Mouse (Mus musculus): ENCODE measurements at regions not wholly inside any gene's neighbourhood (a gene's known extent, or its start where the extent isn't known, plus 50 kb on each side); places are given as distances from the start of the nearest gene placed in this dataset.

GRCm38 (mm10) chr14:58759759-58760158 is 382.9 kb downstream of the 1700129C05Rik start:
- no peaks in the 10 kb centered on the region for H3K27me3 ChIP-seq
- no peaks in the 10 kb centered on the region for H3K9me3 ChIP-seq
- no peaks in the 10 kb centered on the region for H3K4me1 ChIP-seq (replicated peaks)
- H3K4me2 ChIP-seq, result no peak overlapping the region
- no peak overlapping the region for H3K9ac ChIP-seq (replicated peaks)
- H3K4me3 ChIP-seq (replicated peaks), result no peak overlapping the region
- 72% methylated on average over 4 of the region's 4 CpGs for WGBS
- no peak for ATAC-seq (ENCODE audit: insufficient number of reproducible peaks, insufficient read depth, low FRiP score, low TSS enrichment, low read depth)
- H3K27ac ChIP-seq, result no peak overlapping the region
- H3K36me3 ChIP-seq, result no peaks in the 10 kb centered on the region

GRCm38 (mm10) chr14:58753781-58754180 is 388.9 kb downstream of the 1700129C05Rik start:
- Histone ChIP-seq H3K27ac (no peak overlapping the region), H3K27me3 (no peaks in the 10 kb centered on the region), H3K9me3 (no peaks in the 10 kb centered on the region), H3K36me3 (no peaks in the 10 kb centered on the region), H3K4me2 (no peak overlapping the region), H3K9ac (replicated peaks) (no peak overlapping the region), H3K4me1 (replicated peaks) (no peaks in the 10 kb centered on the region), H3K4me3 (replicated peaks) (no peak overlapping the region)
- ATAC-seq (ENCODE audit: insufficient number of reproducible peaks, insufficient read depth, low FRiP score, low TSS enrichment, low read depth), result no peak
- 89% methylated on average over 7 of the region's 7 CpGs for WGBS

- WGBS, result 84% methylated on average over 1 of the region's 1 CpGs
- no peak overlapping the region for H3K9ac ChIP-seq (replicated peaks)
- H3K9me3 ChIP-seq, result no peaks in the 10 kb centered on the region
- H3K27me3 ChIP-seq, result no peaks in the 10 kb centered on the region
- no peaks in the 10 kb centered on the region for H3K4me1 ChIP-seq (replicated peaks)
- H3K27ac ChIP-seq, result no peak overlapping the region
- H3K4me3 ChIP-seq (replicated peaks), result no peak overlapping the region
- H3K36me3 ChIP-seq, result no peaks in the 10 kb centered on the region
- ATAC-seq (ENCODE audit: insufficient number of reproducible peaks, insufficient read depth, low FRiP score, low TSS enrichment, low read depth), result no peak
- H3K4me2 ChIP-seq, result no peak overlapping the region
Measured at GRCm38 (mm10) chr14:58753136-58753535, 389.6 kb downstream of the 1700129C05Rik start.

GRCm38 (mm10) chr14:58726418-58726817 is 416.3 kb downstream of the 1700129C05Rik start:
- Histone ChIP-seq H3K4me2 (no peak overlapping the region), H3K9ac (replicated peaks) (no peak overlapping the region), H3K4me1 (replicated peaks) (no peaks in the 10 kb centered on the region), H3K36me3 (no peaks in the 10 kb centered on the region), H3K4me3 (replicated peaks) (no peak overlapping the region), H3K27ac (no peak overlapping the region), H3K9me3 (no peaks in the 10 kb centered on the region), H3K27me3 (no peaks in the 10 kb centered on the region)
- ATAC-seq (ENCODE audit: insufficient number of reproducible peaks, insufficient read depth, low FRiP score, low TSS enrichment, low read depth), result no peak
- WGBS, result 70% methylated on average over 1 of the region's 1 CpGs

- H3K36me3 ChIP-seq, result no peaks in the 10 kb centered on the region
- no peak overlapping the region for H3K4me3 ChIP-seq (replicated peaks)
- ATAC-seq (ENCODE audit: insufficient number of reproducible peaks, insufficient read depth, low FRiP score, low TSS enrichment, low read depth), result no peak
- no peaks in the 10 kb centered on the region for H3K9me3 ChIP-seq
- no peak overlapping the region for H3K9ac ChIP-seq (replicated peaks)
- no peaks in the 10 kb centered on the region for H3K27me3 ChIP-seq
- no peaks in the 10 kb centered on the region for H3K4me1 ChIP-seq (replicated peaks)
- H3K4me2 ChIP-seq, result no peak overlapping the region
- no peak overlapping the region for H3K27ac ChIP-seq
Measured at GRCm38 (mm10) chr14:58714856-58715255, 427.8 kb downstream of the 1700129C05Rik start.

- 80% methylated on average over 7 of the region's 7 CpGs for WGBS
- Histone ChIP-seq H3K9me3 (no peaks in the 10 kb centered on the region), H3K9ac (replicated peaks) (no peak overlapping the region), H3K27ac (no peak overlapping the region), H3K36me3 (no peaks in the 10 kb centered on the region), H3K4me1 (replicated peaks) (no peaks in the 10 kb centered on the region), H3K4me2 (no peak overlapping the region), H3K27me3 (no peaks in the 10 kb centered on the region), H3K4me3 (replicated peaks) (no peak overlapping the region)
- ATAC-seq (ENCODE audit: insufficient number of reproducible peaks, insufficient read depth, low FRiP score, low TSS enrichment, low read depth), result no peak
Measured at GRCm38 (mm10) chr14:58709861-58710260, 432.8 kb downstream of the 1700129C05Rik start.

- no peak for ATAC-seq (ENCODE audit: insufficient number of reproducible peaks, insufficient read depth, low FRiP score, low TSS enrichment, low read depth)
- H3K9ac ChIP-seq (replicated peaks), result no peak overlapping the region
Measured at GRCm38 (mm10) chr14:58709281-58709680, 433.4 kb downstream of the 1700129C05Rik start.

GRCm38 (mm10) chr14:58701765-58702164 is 440.9 kb downstream of the 1700129C05Rik start:
- no peak for ATAC-seq (ENCODE audit: insufficient number of reproducible peaks, insufficient read depth, low FRiP score, low TSS enrichment, low read depth)
- Histone ChIP-seq H3K36me3 (no peaks in the 10 kb centered on the region), H3K4me1 (replicated peaks) (no peaks in the 10 kb centered on the region), H3K27me3 (no peaks in the 10 kb centered on the region), H3K9me3 (peaks cover 4% of the 10 kb centered on the region; the same call in 1 of the 2 replicates), H3K4me3 (replicated peaks) (no peak overlapping the region), H3K9ac (replicated peaks) (no peak overlapping the region), H3K27ac (no peak overlapping the region), H3K4me2 (no peak overlapping the region)
- whole genome bisulfite sequencing, result 44% methylated on average over 1 of the region's 1 CpGs

More at GRCm38 (mm10) chr14:58709281-58709680, 433.4 kb downstream of the 1700129C05Rik start:
- WGBS, result 90% methylated on average over 2 of the region's 2 CpGs
- H3K36me3 ChIP-seq, result no peaks in the 10 kb centered on the region
- H3K27ac ChIP-seq, result no peak overlapping the region
- no peak overlapping the region for H3K4me2 ChIP-seq
- no peaks in the 10 kb centered on the region for H3K27me3 ChIP-seq
- no peaks in the 10 kb centered on the region for H3K9me3 ChIP-seq
- H3K4me3 ChIP-seq (replicated peaks), result no peak overlapping the region
- H3K4me1 ChIP-seq (replicated peaks), result no peaks in the 10 kb centered on the region

GRCm38 (mm10) chr14:58691129-58691828 is 451.4 kb downstream of the 1700129C05Rik start:
- WGBS, result 76% methylated on average over 9 of the region's 9 CpGs
- no peak overlapping the region for H3K4me2 ChIP-seq
- no peaks in the 10 kb centered on the region for H3K36me3 ChIP-seq
- no peak overlapping the region for H3K27ac ChIP-seq
- H3K9ac ChIP-seq (replicated peaks), result no peak overlapping the region
- H3K9me3 ChIP-seq, result no peaks in the 10 kb centered on the region
- H3K4me1 ChIP-seq (replicated peaks), result no peaks in the 10 kb centered on the region
- no peaks in the 10 kb centered on the region for H3K27me3 ChIP-seq
- ATAC-seq (ENCODE audit: insufficient number of reproducible peaks, insufficient read depth, low FRiP score, low TSS enrichment, low read depth), result no peak
- no peak overlapping the region for H3K4me3 ChIP-seq (replicated peaks)

GRCm38 (mm10) chr14:58687814-58688213 is 454.9 kb downstream of the 1700129C05Rik start:
- no peaks in the 10 kb centered on the region for H3K9me3 ChIP-seq
- WGBS, result 91% methylated on average over 4 of the region's 4 CpGs
- H3K4me2 ChIP-seq, result no peak overlapping the region
- no peak overlapping the region for H3K27ac ChIP-seq
- H3K4me3 ChIP-seq (replicated peaks), result no peak overlapping the region
- no peak overlapping the region for H3K9ac ChIP-seq (replicated peaks)
- no peaks in the 10 kb centered on the region for H3K4me1 ChIP-seq (replicated peaks)
- no peak for ATAC-seq (ENCODE audit: insufficient number of reproducible peaks, insufficient read depth, low FRiP score, low TSS enrichment, low read depth)
- H3K27me3 ChIP-seq, result no peaks in the 10 kb centered on the region
- no peaks in the 10 kb centered on the region for H3K36me3 ChIP-seq

- Histone ChIP-seq H3K27me3 (no peaks in the 10 kb centered on the region), H3K27ac (no peak overlapping the region), H3K4me1 (replicated peaks) (no peaks in the 10 kb centered on the region), H3K9me3 (no peaks in the 10 kb centered on the region), H3K4me2 (no peak overlapping the region), H3K9ac (replicated peaks) (no peak overlapping the region), H3K36me3 (no peaks in the 10 kb centered on the region), H3K4me3 (replicated peaks) (no peak overlapping the region)
- WGBS, result 85% methylated on average over 6 of the region's 6 CpGs
- ATAC-seq (ENCODE audit: insufficient number of reproducible peaks, insufficient read depth, low FRiP score, low TSS enrichment, low read depth), result no peak
Measured at GRCm38 (mm10) chr14:58678781-58679180, 463.9 kb downstream of the 1700129C05Rik start.

- ATAC-seq (ENCODE audit: insufficient number of reproducible peaks, insufficient read depth, low FRiP score, low TSS enrichment, low read depth), result no peak
- WGBS, result 63% methylated on average over 11 of the region's 11 CpGs
- Histone ChIP-seq H3K4me3 (replicated peaks) (no peak overlapping the region), H3K9ac (replicated peaks) (no peak overlapping the region), H3K9me3 (no peaks in the 10 kb centered on the region), H3K4me2 (no peak overlapping the region), H3K4me1 (replicated peaks) (no peaks in the 10 kb centered on the region), H3K36me3 (no peaks in the 10 kb centered on the region), H3K27me3 (no peaks in the 10 kb centered on the region), H3K27ac (no peak overlapping the region)
Measured at GRCm38 (mm10) chr14:58678126-58678656, 464.5 kb downstream of the 1700129C05Rik start.
